11 mouse cellular contexts compared by ENCODE assay signal in the genomic region with DNA sequence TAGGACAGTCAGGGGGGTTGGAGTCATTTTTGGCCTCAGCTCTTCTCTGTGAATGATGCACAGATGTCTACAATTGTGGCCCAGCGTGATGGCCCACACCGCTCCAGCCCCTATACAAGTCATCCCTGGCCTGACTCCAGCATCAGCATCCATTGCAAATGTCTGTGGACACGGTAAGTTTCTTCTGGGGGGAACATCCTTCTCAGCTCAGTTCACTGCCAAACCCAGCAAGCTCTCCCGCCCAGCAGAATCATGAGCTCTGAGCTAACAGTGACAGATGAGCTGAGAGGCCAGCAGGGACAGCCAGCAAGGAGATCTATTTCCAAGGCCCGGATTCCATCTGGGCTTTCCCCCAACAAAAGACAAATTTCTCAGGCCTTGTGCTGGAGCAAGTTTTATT.
DNase-seq lines count a peak whose midpoint lies in the region; ATAC-seq and TF ChIP-seq lines count a peak whose summit lies in the region.
"Had no signal": no experiment of that assay in that cellular context is flagged by ENCODE, and none has a peak within 500 bp of the region (broad histone marks: within the 10 kb centered on the region; RNA-seq: fewer than 3 reads in every experiment).

No protein-coding gene starts in this region.

- H3K9ac ChIP-seq in embryonic facial prominence, embryonic 15.5 days = no peak overlapping the region
- H3K9ac ChIP-seq in lung, embryonic 16.5 days (ENCODE audit: low read length) = no peak overlapping the region
- H3K9ac ChIP-seq: liver, embryonic 13.5 days had no signal

- no peak for TF ChIP-seq CTCF in left cerebral cortex, adult 2 months (IDR thresholded peaks at IDR 0.05)

- DNase-seq in cerebellum, postnatal 14 days = peak; percentile 68 to 69
- DNase-seq in cerebellum, adult 9-11 months = no peak
- peak; percentile 65 for DNase-seq in kidney, postnatal 10 days
- DNase-seq in kidney, postnatal 36 days = no peak
- DNase-seq in thymus, postnatal 36 days = no peak
- no peak for DNase-seq in left cerebral cortex, adult 2 months (ENCODE audit: extremely low spot score in 1 of 2, low spot score in 2 of 2)
- DNase-seq: B cell, adult 2 months; cerebellum, adult 11-12 months; liver, embryonic 13.5 days had no signal

- 35% methylated on average over 5 of the region's 5 CpGs for WGBS in embryonic facial prominence, embryonic 15.5 days
- 40% methylated on average over 5 of the region's 5 CpGs for WGBS in lung, embryonic 16.5 days

- peak overlapping the region; percentile 75 for H3K27ac ChIP-seq in embryonic facial prominence, embryonic 15.5 days (replicated peaks)
- H3K27ac ChIP-seq in lung, embryonic 16.5 days (ENCODE audit: low read length) = peak overlapping the region; percentile 95
- no peak overlapping the region for H3K27ac ChIP-seq in left cerebral cortex, adult 2 months
- H3K27ac ChIP-seq: liver, embryonic 13.5 days had no signal

- no peak overlapping the region for H3K4me3 ChIP-seq in embryonic facial prominence, embryonic 15.5 days (replicated peaks)
- no peak overlapping the region for H3K4me3 ChIP-seq in lung, embryonic 16.5 days (ENCODE audit: low read length)
- H3K4me3 ChIP-seq in left cerebral cortex, adult 2 months = no peak overlapping the region
- H3K4me3 ChIP-seq: liver, embryonic 13.5 days had no signal

- ATAC-seq in embryonic facial prominence, embryonic 15.5 days (ENCODE audit: insufficient number of reproducible peaks, low FRiP score, low TSS enrichment, low read depth) = peak; percentile 83
- peak; percentile 71 for ATAC-seq in lung, embryonic 16.5 days (ENCODE audit: low read depth)

- H3K4me2 ChIP-seq in embryonic facial prominence, embryonic 15.5 days (replicated peaks) = no peak overlapping the region
- H3K4me2 ChIP-seq in lung, embryonic 16.5 days (ENCODE audit: low read depth, low read length) = no peak overlapping the region
- H3K4me2 ChIP-seq: liver, embryonic 13.5 days had no signal

- H3K4me1 ChIP-seq in embryonic facial prominence, embryonic 15.5 days = peaks cover 62% of the 10 kb centered on the region
- peaks cover 54% of the 10 kb centered on the region for H3K4me1 ChIP-seq in lung, embryonic 16.5 days (replicated peaks; ENCODE audit: control insufficient read depth, insufficient read depth, low read length)

- H3K9me3 ChIP-seq in embryonic facial prominence, embryonic 15.5 days (replicated peaks) = no peaks in the 10 kb centered on the region
- H3K9me3 ChIP-seq in lung, embryonic 16.5 days (ENCODE audit: control insufficient read depth, low read length) = no peaks in the 10 kb centered on the region
- H3K9me3 ChIP-seq: liver, embryonic 13.5 days had no signal

- H3K36me3 ChIP-seq in embryonic facial prominence, embryonic 15.5 days = no peaks in the 10 kb centered on the region
- H3K36me3 ChIP-seq in lung, embryonic 16.5 days (ENCODE audit: control insufficient read depth, insufficient read depth, low read length) = no peaks in the 10 kb centered on the region
- H3K36me3 ChIP-seq: liver, embryonic 13.5 days had no signal

- H3K27me3 ChIP-seq in embryonic facial prominence, embryonic 15.5 days = no peaks in the 10 kb centered on the region
- H3K27me3 ChIP-seq in lung, embryonic 16.5 days (ENCODE audit: control insufficient read depth, insufficient read depth, low read depth, low read length) = no peaks in the 10 kb centered on the region
- H3K27me3 ChIP-seq: liver, embryonic 13.5 days had no signal

- intact Hi-C loops in left cerebral cortex, adult 2 months (cut with DNase I) = no loop called here

Comparison
In these comparisons a context has a peak if more than half of its experiments do, and no peak if none do; other contexts are left out.
1. DNase-seq: peak in cerebellum, postnatal 14 days (2 of 2) and kidney, postnatal 10 days (single experiment); none in cerebellum, adult 9-11 months (single experiment), kidney, postnatal 36 days (0 of 2), thymus, postnatal 36 days (0 of 2) and left cerebral cortex, adult 2 months (0 of 2).